Mouse (Mus musculus) ES-E14 (cell line): ENCODE results near the gene P3h1. TPM values are rescaled to one million over a fixed set of nuclear protein-coding genes. Genes with fewer than 3 reads are reported as not detected.

Experiments
- DNase-seq: peaks from one replicate; pipeline ENCODE4 v3.0.0-alpha.2; 2013; ENCODE audit warnings: low read depth, low spot score
- H3K27ac ChIP-seq: 2 replicates; pipeline ENCODE4 v1.5.1; 2012; ENCODE audit warnings: low read depth, mild to moderate bottlenecking, low read length, moderate library complexity, mixed read lengths; ENCODE audit not compliant: poor library complexity, insufficient read depth, severe bottlenecking
- H3K36me3 ChIP-seq: 2 replicates; pipeline ENCODE4 v1.6.1; 2012; ENCODE audit warnings: mild to moderate bottlenecking, low read length, moderate library complexity, mixed read lengths; ENCODE audit not compliant: control insufficient read depth, poor library complexity, insufficient read depth, severe bottlenecking
- H3K4me1 ChIP-seq, 2 experiments: fragments of 150-350 bp in 1 of 2; sonication (generic) in 1 of 2; 2 replicates each; pipeline ENCODE4 v1.6.1; 2012; ENCODE audit warnings: low read length in 2 of 2, mild to moderate bottlenecking in 1 of 2, mixed read lengths in 1 of 2; ENCODE audit not compliant: control insufficient read depth in 2 of 2, insufficient read depth in 2 of 2, poor library complexity in 1 of 2
- H3K4me3 ChIP-seq, 2 experiments: fragments of 150-350 bp in 1 of 2; sonication (generic) in 1 of 2; 2 replicates each; pipeline ENCODE4 v1.5.1; 2012; ENCODE audit warnings: low read length in 2 of 2, low read depth in 1 of 2, mild to moderate bottlenecking in 1 of 2, mixed read lengths in 1 of 2; ENCODE audit not compliant: insufficient read depth in 1 of 2, poor library complexity in 1 of 2, severe bottlenecking in 1 of 2
- H3K9ac ChIP-seq: 2 replicates; pipeline ENCODE4 v1.6.1; 2012; ENCODE audit warnings: low read depth, mild to moderate bottlenecking, low read length, mixed read lengths; ENCODE audit not compliant: poor library complexity, insufficient read depth, severe bottlenecking
- H3K9me3 ChIP-seq: fragments of 150-350 bp; sonication (generic); 2 replicates; pipeline ENCODE4 v1.6.1; 2012; ENCODE audit warnings: low read depth, mild to moderate bottlenecking, low read length; ENCODE audit not compliant: control insufficient read depth, insufficient read depth
- CHD2 ChIP-seq: IDR thresholded peaks from 2 replicates; pipeline ENCODE4 v1.6.1; 2014; ENCODE audit warnings: mild to moderate bottlenecking, low read depth, low read length, inconsistent platforms
- HCFC1 ChIP-seq: IDR thresholded peaks from 2 replicates; pipeline ENCODE4 v1.6.1; 2012; ENCODE audit warnings: low read length, inconsistent platforms, borderline replicate concordance; ENCODE audit not compliant: insufficient read depth
- MAFK ChIP-seq: IDR thresholded peaks from 2 replicates; pipeline ENCODE4 v1.6.1; 2014; ENCODE audit warnings: mild to moderate bottlenecking, low read depth, low read length, inconsistent platforms; ENCODE audit not compliant: insufficient read depth
- ZC3H11A ChIP-seq: IDR thresholded peaks from 2 replicates; pipeline ENCODE4 v1.6.1; 2012; ENCODE audit warnings: low read depth, mild to moderate bottlenecking, inconsistent platforms, low read length, borderline replicate concordance
- ZNF384 ChIP-seq: IDR thresholded peaks from 2 replicates; pipeline ENCODE4 v1.6.1; 2012; ENCODE audit warnings: low read depth, low read length, inconsistent platforms
- in situ Hi-C, 2 experiments: fragments of 600-800 bp; cut with MboI; formaldehyde crosslinking; loops; one replicate each; pipeline ENCODE4 v1.15.1; 2025; ENCODE audit warnings: low sequenced_read_pairs in 2 of 2, inconsistent platforms in 1 of 2; ENCODE audit not compliant: unreplicated experiment in 2 of 2
- total RNA-seq: library from RNA; depleted of rRNA; stranded (reverse); fragments of 300-350 nt; gene quantifications from 2 replicates; pipeline ENCODE4 v1.2.3, GENCODE M21; 2012

Gene P3h1
- total RNA-seq, 1 experiment: 61.9 TPM

DNA sequence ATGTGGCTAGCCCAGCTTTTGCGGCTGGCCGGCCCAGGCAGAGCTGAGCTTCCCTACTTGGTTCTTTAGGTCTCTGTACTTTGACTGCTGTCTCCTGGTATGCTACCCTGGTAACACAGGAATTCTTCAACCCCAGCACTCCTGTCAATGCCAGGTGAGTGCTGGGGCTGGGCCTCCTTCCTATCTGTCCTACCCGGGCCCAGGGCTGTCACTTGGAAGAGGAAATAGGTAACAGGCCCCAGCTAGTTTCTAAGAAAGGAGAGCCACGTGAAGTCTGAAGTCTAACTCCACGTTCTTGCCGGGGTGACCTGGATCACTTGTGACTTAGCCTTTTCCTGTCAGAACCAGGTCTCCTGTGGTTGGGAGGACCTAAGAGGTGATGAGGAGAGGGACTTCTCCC, 24.4 kb downstream of the P3h1 start:
- Histone ChIP-seq H3K9me3 (no peaks in the 10 kb centered on the region), H3K4me1 (peaks cover 0 to 14% of the 10 kb centered on the region in 2 experiments; a peak in 1 of 4 replicates), H3K36me3 (no peaks in the 10 kb centered on the region), H3K4me3 (no peak overlapping the region), H3K9ac (no peak overlapping the region), H3K27ac (no peak overlapping the region)
- no peak for DNase-seq
- TF ChIP-seq MAFK (no peak), ZC3H11A (no peak), HCFC1 (no peak), CHD2 (no peak), ZNF384 (no peak)
- in situ Hi-C loops: no loop called here

DNA sequence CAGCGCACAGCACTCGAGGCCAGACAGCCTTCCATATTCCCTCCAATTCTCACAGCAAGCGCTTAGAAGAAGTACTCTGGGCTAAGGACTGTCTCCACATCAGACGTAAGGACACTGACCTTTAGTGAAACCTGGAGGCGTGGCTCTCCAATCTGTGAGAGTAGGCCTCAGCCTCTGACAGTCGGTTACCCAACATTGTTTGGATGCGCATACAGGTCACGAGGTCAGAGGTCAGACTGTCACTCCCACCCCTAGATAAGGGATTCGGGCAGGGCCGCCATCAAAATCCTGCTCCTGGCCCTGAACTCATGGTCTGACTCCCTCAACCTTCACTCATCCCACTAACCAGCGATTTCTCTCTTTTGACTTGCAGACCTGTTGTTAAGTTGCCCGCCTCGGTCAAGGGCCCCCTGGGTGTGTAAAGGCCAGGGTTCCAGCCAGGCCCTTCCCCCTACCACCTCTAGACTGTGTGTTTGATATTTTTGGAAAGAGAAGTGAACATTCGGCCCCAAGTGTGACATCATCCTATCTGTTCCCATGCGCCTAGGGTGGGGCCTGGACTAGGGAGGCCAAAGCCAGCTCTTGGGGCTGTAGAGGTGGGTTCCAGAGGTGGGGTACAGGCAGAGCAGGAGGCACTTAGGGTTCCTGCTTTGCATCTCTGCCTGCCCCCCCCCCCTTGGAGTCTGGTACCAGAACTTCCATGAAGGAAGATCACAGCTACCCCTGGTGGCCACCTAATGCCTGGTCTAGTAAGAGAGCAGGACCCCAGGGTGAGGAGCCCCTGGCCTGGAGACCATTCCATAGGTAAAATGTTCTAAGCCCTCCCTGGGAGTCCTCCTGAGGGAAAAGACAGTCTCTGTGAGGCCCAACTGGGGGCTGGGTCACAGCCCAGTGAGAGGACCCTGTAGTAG, 26.9 kb downstream of the P3h1 start:
- Histone ChIP-seq H3K9me3 (no peaks in the 10 kb centered on the region), H3K4me1 (peaks cover 0 to 14% of the 10 kb centered on the region in 2 experiments; a peak in 1 of 4 replicates), H3K9ac (no peak overlapping the region), H3K4me3 (no peak overlapping the region), H3K27ac (no peak overlapping the region), H3K36me3 (no peaks in the 10 kb centered on the region)
- in situ Hi-C loops: no loop called here
- TF ChIP-seq ZC3H11A (no peak), CHD2 (no peak), HCFC1 (no peak), MAFK (no peak), ZNF384 (no peak)
- DNase-seq: peak; percentile 37

DNA sequence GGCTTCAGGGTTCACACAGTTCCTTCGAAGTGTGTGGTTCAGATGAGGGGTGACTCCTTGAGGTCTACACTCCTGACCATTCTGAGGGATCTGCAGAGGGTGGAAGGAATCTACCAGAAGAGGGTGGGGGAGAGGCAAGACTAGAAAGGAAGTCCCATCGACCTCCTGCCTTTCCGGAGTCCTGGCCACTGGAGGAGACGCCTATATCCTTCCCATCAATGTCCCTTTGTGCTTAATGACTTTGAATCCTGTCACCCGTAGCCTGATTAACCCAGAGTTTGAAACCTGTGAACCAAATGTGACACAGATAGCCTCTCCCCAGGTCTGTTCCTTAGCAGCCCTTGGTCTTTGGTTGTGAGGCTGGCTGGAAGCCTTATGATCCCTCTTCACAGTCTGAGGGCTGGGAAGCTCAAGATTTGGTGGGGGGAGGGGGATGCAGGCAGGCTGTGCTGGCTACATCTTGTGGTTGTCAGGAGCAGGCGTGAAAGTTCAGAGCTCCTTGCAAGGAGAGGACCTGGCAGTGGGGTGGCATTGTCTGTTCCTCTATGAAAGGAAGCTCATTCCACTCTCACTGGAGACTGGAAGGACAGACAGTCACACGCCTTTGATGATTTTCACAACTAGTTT, 28.5 kb downstream of the P3h1 start:
- Histone ChIP-seq H3K9me3 (no peaks in the 10 kb centered on the region), H3K4me3 (no peak overlapping the region), H3K27ac (no peak overlapping the region), H3K9ac (no peak overlapping the region), H3K4me1 (peaks cover 0 to 12% of the 10 kb centered on the region in 2 experiments; a peak in 1 of 4 replicates), H3K36me3 (no peaks in the 10 kb centered on the region)
- no peak for DNase-seq
- in situ Hi-C loops: no loop called here
- TF ChIP-seq HCFC1: no peak
- no peak for TF ChIP-seq CHD2
- no peak for TF ChIP-seq ZNF384
- no peak for TF ChIP-seq MAFK
- no peak for TF ChIP-seq ZC3H11A

DNA sequence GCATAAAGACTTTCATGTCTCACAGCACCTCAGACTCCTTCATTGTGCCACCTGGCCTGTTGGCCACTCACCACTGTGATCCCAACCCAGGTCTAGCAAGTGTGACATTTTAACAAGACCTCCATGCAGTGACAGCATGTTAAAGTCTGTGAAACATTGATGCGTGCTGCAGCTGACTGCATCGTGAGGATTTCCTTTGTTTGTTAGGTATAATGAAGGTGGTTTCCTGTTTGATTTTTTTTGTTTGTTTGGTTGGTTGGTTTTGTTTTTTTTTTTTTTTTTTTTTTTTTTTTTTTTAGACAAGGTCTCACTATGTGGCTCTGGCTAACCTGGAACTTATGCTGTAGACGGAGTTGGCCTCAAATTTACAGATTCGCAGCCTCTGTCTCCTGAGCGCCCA, 29.8 kb downstream of the P3h1 start:
- no peaks in the 10 kb centered on the region for H3K9me3 ChIP-seq
- in situ Hi-C loops: no loop called here
- peaks cover 0 to 14% of the 10 kb centered on the region in 2 experiments; a peak in 1 of 4 replicates for H3K4me1 ChIP-seq
- peak; percentile 29; the same call in 1 of the 2 replicates for TF ChIP-seq ZNF384
- TF ChIP-seq HCFC1: no peak
- no peak overlapping the region for H3K27ac ChIP-seq
- H3K36me3 ChIP-seq: no peaks in the 10 kb centered on the region
- no peak overlapping the region for H3K9ac ChIP-seq
- H3K4me3 ChIP-seq: no peak overlapping the region
- no peak for DNase-seq
